Mouse (Mus musculus) bone marrow, adult 2 months (tissue): ENCODE results near the gene Osgepl1.

Experiments
- CTCF ChIP-seq: fragments of 200-500 bp; IDR thresholded peaks from 2 replicates; pipeline ENCODE4 v1.5.1; 2011; ENCODE audit warnings: low read length, control low read depth; ENCODE audit not compliant: control insufficient read depth, insufficient read depth
- POLR2A ChIP-seq: fragments of 200-500 bp; IDR thresholded peaks from 2 replicates; pipeline ENCODE4 v1.6.1; 2011; ENCODE audit warnings: low read depth, mild to moderate bottlenecking, control low read depth, low read length, borderline replicate concordance; ENCODE audit not compliant: control insufficient read depth

- TF ChIP-seq CTCF (no peak), POLR2A (peak; percentile 88)
Measured at GRCm38 (mm10) chr1:53296581-53297383, 16.6 kb upstream of the Osgepl1 start, which contains the start of the genes Pms1, Ormdl1 and Gm28778.
